Mouse (Mus musculus): ENCODE data around the gene Pomgnt2. TPM values are rescaled to one million over a fixed set of nuclear protein-coding genes. Genes with fewer than 3 reads are reported as not detected.

The Pomgnt2 gene
- polyA plus RNA-seq, 1 experiment from 2014 or later, result 11.2 TPM

- Histone ChIP-seq H3K9me3 (no peaks in the 10 kb centered on the region), H3K4me3 (replicated peaks) (no peak overlapping the region), H3K27me3 (no peaks in the 10 kb centered on the region), H3K9ac (replicated peaks) (no peak overlapping the region), H3K4me2 (no peak overlapping the region), H3K27ac (no peak overlapping the region), H3K36me3 (peaks cover 5% of the 10 kb centered on the region; the same call in 1 of the 2 replicates), H3K4me1 (replicated peaks) (peaks cover 17% of the 10 kb centered on the region)
- no peak for ATAC-seq (ENCODE audit: insufficient number of reproducible peaks, insufficient read depth, low FRiP score, low TSS enrichment, low read depth)
- WGBS, result 69% methylated on average over 15 of the region's 15 CpGs
Measured at GRCm38 (mm10) chr9:121984465-121985461, 12.1 kb downstream of the Pomgnt2 start.

- 50% methylated on average over 15 of the region's 15 CpGs for WGBS
Measured at GRCm38 (mm10) chr9:121983504-121983903, 13.4 kb downstream of the Pomgnt2 start.

GRCm38 (mm10) chr9:121982665-121983064 lies 14.2 kb downstream of the Pomgnt2 start:
- H3K9me3 ChIP-seq, result no peaks in the 10 kb centered on the region
- no peak overlapping the region for H3K4me2 ChIP-seq
- H3K36me3 ChIP-seq, result peaks cover 5% of the 10 kb centered on the region; the same call in 1 of the 2 replicates
- WGBS, result 89% methylated on average over 15 of the region's 15 CpGs
- H3K4me1 ChIP-seq (replicated peaks), result peaks cover 24% of the 10 kb centered on the region
- H3K27ac ChIP-seq, result no peak overlapping the region
- H3K4me3 ChIP-seq (replicated peaks), result no peak overlapping the region
- H3K9ac ChIP-seq (replicated peaks), result no peak overlapping the region
- no peak for ATAC-seq (ENCODE audit: insufficient number of reproducible peaks, insufficient read depth, low FRiP score, low TSS enrichment, low read depth)
- H3K27me3 ChIP-seq, result no peaks in the 10 kb centered on the region

More at GRCm38 (mm10) chr9:121983504-121983903, 13.4 kb downstream of the Pomgnt2 start:
- Histone ChIP-seq H3K27me3 (no peaks in the 10 kb centered on the region), H3K4me2 (no peak overlapping the region), H3K9ac (replicated peaks) (no peak overlapping the region), H3K4me1 (replicated peaks) (peaks cover 24% of the 10 kb centered on the region), H3K27ac (no peak overlapping the region), H3K9me3 (no peaks in the 10 kb centered on the region), H3K36me3 (peaks cover 5% of the 10 kb centered on the region; the same call in 1 of the 2 replicates), H3K4me3 (replicated peaks) (no peak overlapping the region)
- no peak for ATAC-seq (ENCODE audit: insufficient number of reproducible peaks, insufficient read depth, low FRiP score, low TSS enrichment, low read depth)

GRCm38 (mm10) chr9:121982214-121982613 lies 14.7 kb downstream of the Pomgnt2 start:
- Histone ChIP-seq H3K9ac (replicated peaks) (no peak overlapping the region), H3K4me3 (replicated peaks) (no peak overlapping the region), H3K9me3 (no peaks in the 10 kb centered on the region), H3K27me3 (no peaks in the 10 kb centered on the region), H3K36me3 (peaks cover 5% of the 10 kb centered on the region; the same call in 1 of the 2 replicates), H3K27ac (no peak overlapping the region), H3K4me2 (no peak overlapping the region), H3K4me1 (replicated peaks) (peaks cover 24% of the 10 kb centered on the region)
- no peak for ATAC-seq (ENCODE audit: insufficient number of reproducible peaks, insufficient read depth, low FRiP score, low TSS enrichment, low read depth)
- 94% methylated on average over 22 of the region's 22 CpGs for WGBS

- Histone ChIP-seq H3K4me1 (replicated peaks) (peaks cover 24% of the 10 kb centered on the region), H3K36me3 (peaks cover 5% of the 10 kb centered on the region; the same call in 1 of the 2 replicates), H3K9ac (replicated peaks) (no peak overlapping the region), H3K9me3 (no peaks in the 10 kb centered on the region), H3K27me3 (no peaks in the 10 kb centered on the region), H3K4me2 (no peak overlapping the region), H3K4me3 (replicated peaks) (no peak overlapping the region), H3K27ac (0 out of 2 replicates have a peak overlapping the region, but pooled peaks have one; percentile 36)
- ATAC-seq (ENCODE audit: insufficient number of reproducible peaks, insufficient read depth, low FRiP score, low TSS enrichment, low read depth), result no peak
- 50% methylated on average over 10 of the region's 10 CpGs for whole genome bisulfite sequencing
Measured at GRCm38 (mm10) chr9:121981466-121982105, 15.3 kb downstream of the Pomgnt2 start.

- H3K4me1 ChIP-seq (replicated peaks), result peaks cover 24% of the 10 kb centered on the region
- H3K9ac ChIP-seq (replicated peaks), result no peak overlapping the region
- H3K27ac ChIP-seq, result no peak overlapping the region
- no peak overlapping the region for H3K4me3 ChIP-seq (replicated peaks)
- no peak for ATAC-seq (ENCODE audit: insufficient number of reproducible peaks, insufficient read depth, low FRiP score, low TSS enrichment, low read depth)
- no peak overlapping the region for H3K4me2 ChIP-seq
- 72% methylated on average over 9 of the region's 9 CpGs for WGBS
- H3K27me3 ChIP-seq, result no peaks in the 10 kb centered on the region
- no peaks in the 10 kb centered on the region for H3K9me3 ChIP-seq
- H3K36me3 ChIP-seq, result peaks cover 5% of the 10 kb centered on the region; the same call in 1 of the 2 replicates
Measured at GRCm38 (mm10) chr9:121981046-121981445, 15.9 kb downstream of the Pomgnt2 start.

- no peak overlapping the region for H3K4me2 ChIP-seq
- no peak overlapping the region for H3K4me3 ChIP-seq (replicated peaks)
- peaks cover 14% of the 10 kb centered on the region for H3K4me1 ChIP-seq (replicated peaks)
- H3K27ac ChIP-seq, result no peak overlapping the region
- ATAC-seq (ENCODE audit: insufficient number of reproducible peaks, insufficient read depth, low FRiP score, low TSS enrichment, low read depth), result no peak
- no peaks in the 10 kb centered on the region for H3K9me3 ChIP-seq
- no peaks in the 10 kb centered on the region for H3K36me3 ChIP-seq
- 72% methylated on average over 2 of the region's 2 CpGs for whole genome bisulfite sequencing
- no peak overlapping the region for H3K9ac ChIP-seq (replicated peaks)
- H3K27me3 ChIP-seq, result no peaks in the 10 kb centered on the region
Measured at GRCm38 (mm10) chr9:121975321-121975720, 21.6 kb downstream of the Pomgnt2 start.

GRCm38 (mm10) chr9:121974141-121974986 lies 22.5 kb downstream of the Pomgnt2 start:
- Histone ChIP-seq H3K27me3 (no peaks in the 10 kb centered on the region), H3K4me3 (replicated peaks) (no peak overlapping the region), H3K27ac (peak overlapping the region; percentile 59; the same call in 1 of the 2 replicates), H3K4me2 (no peak overlapping the region), H3K36me3 (no peaks in the 10 kb centered on the region), H3K9ac (replicated peaks) (no peak overlapping the region), H3K9me3 (no peaks in the 10 kb centered on the region), H3K4me1 (replicated peaks) (peaks cover 20% of the 10 kb centered on the region)
- ATAC-seq (ENCODE audit: insufficient number of reproducible peaks, insufficient read depth, low FRiP score, low TSS enrichment, low read depth), result no peak
- WGBS, result 80% methylated on average over 12 of the region's 12 CpGs

GRCm38 (mm10) chr9:121973207-121973606 lies 23.7 kb downstream of the Pomgnt2 start:
- no peak overlapping the region for H3K4me2 ChIP-seq
- no peaks in the 10 kb centered on the region for H3K9me3 ChIP-seq
- H3K27me3 ChIP-seq, result no peaks in the 10 kb centered on the region
- ATAC-seq (ENCODE audit: insufficient number of reproducible peaks, insufficient read depth, low FRiP score, low TSS enrichment, low read depth), result no peak
- 65% methylated on average over 1 of the region's 1 CpGs for WGBS
- H3K9ac ChIP-seq (replicated peaks), result no peak overlapping the region
- H3K36me3 ChIP-seq, result no peaks in the 10 kb centered on the region
- H3K4me3 ChIP-seq (replicated peaks), result no peak overlapping the region
- peaks cover 14% of the 10 kb centered on the region for H3K4me1 ChIP-seq (replicated peaks)
- H3K27ac ChIP-seq, result no peak overlapping the region

GRCm38 (mm10) chr9:121969841-121970381 lies 27.0 kb downstream of the Pomgnt2 start:
- H3K27me3 ChIP-seq, result no peaks in the 10 kb centered on the region
- ATAC-seq (ENCODE audit: insufficient number of reproducible peaks, insufficient read depth, low FRiP score, low TSS enrichment, low read depth), result no peak
- peak overlapping the region; percentile 74 for H3K27ac ChIP-seq
- H3K9me3 ChIP-seq, result no peaks in the 10 kb centered on the region
- no peak overlapping the region for H3K4me3 ChIP-seq (replicated peaks)
- no peak overlapping the region for H3K9ac ChIP-seq (replicated peaks)
- 58% methylated on average over 5 of the region's 5 CpGs for WGBS
- peaks cover 14% of the 10 kb centered on the region for H3K4me1 ChIP-seq (replicated peaks)
- H3K4me2 ChIP-seq, result no peak overlapping the region
- no peaks in the 10 kb centered on the region for H3K36me3 ChIP-seq
